Mouse (Mus musculus) brain, embryonic 18.5 days (tissue): ENCODE measurements around the gene 1700003F12Rik.

Experiments used
- DNase-seq: peaks from one replicate; pipeline ENCODE4 v3.0.0-alpha.2; 2012; ENCODE audit warnings: low read depth, low spot score

The 1700003F12Rik gene

DNA sequence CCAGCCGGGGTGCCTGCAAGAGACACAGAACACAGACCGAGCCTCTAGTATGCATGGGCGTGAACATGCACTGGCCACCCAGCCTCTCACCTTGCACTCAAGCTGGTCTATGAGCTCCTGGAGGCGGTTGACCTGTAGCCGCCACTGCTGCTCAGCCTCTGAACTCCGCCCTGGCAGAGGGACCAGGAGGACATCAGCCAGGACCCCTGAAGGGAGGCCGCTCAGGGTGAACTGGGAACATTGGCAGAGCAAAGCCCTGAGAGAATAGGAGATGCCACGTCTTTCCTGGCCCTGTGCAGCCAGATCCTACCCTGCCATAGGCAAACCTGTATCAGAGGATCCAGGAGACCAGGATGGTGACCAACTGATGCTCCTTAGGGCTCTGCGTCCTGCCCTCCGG, at the start of gene 1700003F12Rik:
Gene 1700003F12Rik (plus strand): TSS at position 375 of the 400 bp plus-strand sequence.
- no peak for DNase-seq

DNA sequence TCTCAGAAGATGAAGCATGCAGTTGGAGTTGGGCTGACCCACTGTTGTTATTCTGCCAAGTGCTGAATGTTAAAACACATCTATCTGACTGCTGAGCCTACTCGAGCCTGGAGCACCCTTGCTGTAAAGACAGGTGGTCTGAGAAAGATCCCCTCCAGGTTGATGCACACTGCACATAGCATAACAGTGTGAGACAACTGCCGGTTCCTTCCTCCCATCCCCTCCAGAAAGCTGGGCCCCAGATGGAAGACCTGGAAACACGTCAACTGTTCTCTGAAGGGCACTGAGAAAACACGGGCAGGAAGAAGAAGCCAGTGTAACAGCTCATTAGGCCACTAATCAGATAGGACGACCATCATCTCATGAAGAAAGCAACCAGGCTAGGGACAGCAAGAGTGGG, 48.3 kb upstream of the 1700003F12Rik start:
- DNase-seq: no peak

DNA sequence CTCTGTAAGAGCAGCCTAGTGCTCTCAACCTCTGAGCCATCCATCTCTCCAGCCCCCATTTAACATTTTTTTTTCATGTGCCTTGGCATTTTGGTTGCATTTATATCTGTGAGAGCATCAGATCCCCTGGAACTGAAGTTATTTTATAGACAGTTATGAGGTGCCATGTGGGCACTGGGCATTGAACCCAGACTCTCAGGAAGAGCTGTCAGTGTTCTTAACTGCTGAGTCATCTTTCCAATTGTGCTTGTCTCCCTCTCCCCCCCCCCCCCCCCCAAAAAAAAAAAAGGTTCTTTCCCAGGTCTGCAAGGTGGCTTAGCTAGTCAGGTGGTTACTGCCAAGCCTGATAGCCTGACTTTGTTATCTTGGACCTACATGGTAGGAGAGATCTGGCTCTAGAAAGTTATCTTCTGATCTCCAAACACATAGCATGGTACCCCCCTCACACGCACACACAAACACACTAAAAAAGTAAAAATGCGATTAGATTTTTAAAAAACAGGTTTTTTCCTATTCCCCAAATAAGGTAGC, 47.1 kb upstream of the 1700003F12Rik start:
- no peak for DNase-seq

DNA sequence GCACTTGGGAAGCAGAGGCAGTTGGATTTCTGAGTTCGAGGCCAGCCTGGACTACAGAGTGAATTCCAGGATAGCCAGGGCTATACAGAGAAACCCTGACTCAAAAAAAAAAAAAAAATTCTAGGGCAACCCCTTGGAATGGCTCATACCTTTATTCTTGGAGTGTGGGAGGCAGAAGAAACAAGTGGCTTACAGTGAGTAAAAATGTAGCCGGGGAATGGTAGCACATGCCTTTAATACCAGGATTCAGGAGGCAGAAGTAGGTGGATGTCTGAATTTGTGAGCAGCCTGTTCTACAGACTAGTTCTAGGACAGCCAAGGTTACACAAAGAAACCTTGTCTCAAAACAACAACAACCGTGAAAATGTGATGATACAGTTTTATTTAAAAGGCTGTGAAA, 46.1 kb upstream of the 1700003F12Rik start:
- no peak for DNase-seq

DNA sequence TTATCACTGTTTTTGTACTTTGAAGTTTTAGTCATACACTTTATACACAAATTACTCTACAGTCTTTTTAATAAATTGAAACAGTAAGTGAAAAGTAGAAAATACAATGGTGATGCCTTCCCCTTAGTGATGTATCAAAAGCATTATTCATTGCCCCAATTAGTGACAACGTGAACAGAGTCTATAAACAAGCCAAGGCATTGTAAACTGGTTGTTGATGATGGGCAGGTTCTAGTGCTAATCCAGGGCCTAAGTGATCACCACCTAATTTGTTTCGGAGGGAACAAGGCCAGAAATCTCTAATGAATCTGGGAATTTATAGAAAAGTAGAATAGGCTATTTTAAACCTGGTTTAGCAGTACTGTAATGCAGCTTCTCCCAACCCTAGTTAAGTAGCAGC, 39.8 kb upstream of the 1700003F12Rik start:
- no peak for DNase-seq

DNA sequence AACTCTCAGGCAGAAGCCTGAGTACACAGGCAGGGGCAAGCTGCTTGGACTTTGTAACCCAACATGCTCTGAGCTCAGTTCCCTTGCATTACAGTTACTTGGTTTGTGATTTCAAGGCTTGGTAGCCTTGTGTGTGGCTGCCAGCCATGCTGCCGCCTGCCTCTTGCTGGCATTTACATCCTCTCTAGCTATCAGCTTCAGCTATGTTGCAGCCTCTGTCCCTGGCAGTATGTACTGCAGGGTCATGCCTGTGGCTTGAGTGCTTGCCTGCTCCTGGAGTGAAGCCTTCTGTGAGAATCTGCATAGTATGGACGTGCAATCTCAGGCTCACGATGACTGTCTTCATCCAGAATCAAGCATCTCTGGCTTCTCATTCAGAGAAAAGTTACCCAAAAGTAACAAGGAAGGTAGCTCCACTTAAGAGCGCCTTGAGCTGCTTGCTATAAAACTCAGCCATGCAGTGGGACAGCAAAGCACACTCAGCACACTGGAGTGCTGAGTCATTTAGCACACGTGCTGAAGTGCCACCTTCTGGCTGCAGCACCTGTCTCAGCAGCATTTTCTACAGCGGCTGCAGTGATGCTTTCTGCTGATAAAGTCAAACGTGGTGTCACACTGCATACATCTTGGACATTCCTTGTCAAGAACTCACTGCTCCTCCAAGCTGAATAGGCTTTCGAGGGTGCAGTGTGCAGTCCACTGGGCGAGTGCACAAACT, 39.2 kb upstream of the 1700003F12Rik start:
- no peak for DNase-seq

DNA sequence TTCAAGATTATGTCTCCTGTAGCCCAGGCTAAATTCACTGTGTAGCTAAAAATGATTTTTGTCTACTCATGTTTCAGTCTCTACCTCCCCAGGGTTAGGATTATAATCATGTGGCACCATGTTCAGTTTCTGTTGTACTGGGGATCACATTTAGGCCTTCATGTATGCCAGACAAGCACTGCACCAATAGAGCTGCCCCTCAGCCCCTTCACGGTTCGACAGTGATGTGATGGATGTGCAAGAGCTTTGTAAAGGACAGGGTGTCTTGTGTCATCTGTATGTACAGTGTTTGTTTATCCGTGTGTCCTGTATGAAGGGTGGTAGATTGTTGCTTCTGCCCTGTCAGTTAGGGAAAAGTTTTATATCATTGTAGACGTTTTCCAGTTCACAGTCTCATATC, 38.4 kb upstream of the 1700003F12Rik start:
- DNase-seq: no peak

DNA sequence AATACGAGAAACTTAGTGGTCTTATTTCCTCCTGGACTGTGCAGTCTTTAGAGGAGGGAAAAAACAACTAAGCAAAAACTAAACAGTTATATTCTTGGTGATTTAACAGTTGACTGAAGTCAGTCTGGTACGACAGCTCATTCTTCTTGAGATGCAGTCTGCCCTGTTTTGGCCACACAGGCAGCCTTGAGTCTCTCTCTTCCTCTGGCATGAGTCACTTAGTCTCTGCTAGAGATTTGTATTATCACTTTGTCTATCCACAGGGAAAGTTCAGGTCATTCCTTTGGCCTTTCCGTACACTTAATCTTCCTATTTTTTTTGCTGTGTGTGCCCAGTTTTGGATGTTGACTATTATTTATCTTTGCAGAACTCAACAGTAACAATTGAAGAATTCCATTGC, 36.7 kb upstream of the 1700003F12Rik start:
- no peak for DNase-seq

DNA sequence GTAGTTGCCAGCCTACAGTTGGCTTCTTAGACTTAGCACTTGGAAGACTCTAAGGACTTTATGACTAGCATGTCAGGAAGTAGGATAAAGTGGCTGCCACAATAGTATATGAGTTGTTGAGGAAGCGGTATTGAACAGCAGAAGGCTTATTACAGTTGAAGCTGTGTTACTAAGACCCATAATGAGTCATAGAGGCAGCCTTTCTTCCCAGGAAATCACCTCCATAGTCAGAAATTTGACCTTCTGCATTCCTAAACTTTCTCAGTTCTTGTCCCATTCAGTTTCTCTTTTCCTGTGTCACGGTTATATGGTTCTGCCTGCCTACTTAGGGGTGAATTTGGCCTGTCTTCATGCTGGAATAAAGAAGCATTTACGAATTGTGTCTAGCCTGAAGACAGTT, 29.9 kb upstream of the 1700003F12Rik start:
- no peak for DNase-seq

DNA sequence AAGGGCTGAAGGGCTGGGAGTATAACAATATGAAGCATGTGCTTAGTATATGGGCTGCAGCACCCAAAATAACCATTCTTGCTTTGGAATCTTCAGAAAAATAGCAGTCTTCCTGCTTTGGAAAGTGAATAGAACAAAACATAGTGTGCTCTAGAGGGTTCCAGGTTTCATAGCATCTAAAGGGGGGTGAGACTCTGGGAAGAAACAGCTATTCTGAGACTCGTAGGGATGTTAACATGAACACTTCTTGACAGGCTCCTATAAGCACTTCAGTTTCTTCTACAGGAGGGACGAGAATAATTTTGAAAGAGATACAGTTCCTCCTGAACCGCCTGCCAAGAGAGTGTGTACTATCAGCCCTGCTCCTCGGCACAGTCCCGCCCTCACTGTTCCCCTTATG, 29.5 kb upstream of the 1700003F12Rik start:
- no peak for DNase-seq

DNA sequence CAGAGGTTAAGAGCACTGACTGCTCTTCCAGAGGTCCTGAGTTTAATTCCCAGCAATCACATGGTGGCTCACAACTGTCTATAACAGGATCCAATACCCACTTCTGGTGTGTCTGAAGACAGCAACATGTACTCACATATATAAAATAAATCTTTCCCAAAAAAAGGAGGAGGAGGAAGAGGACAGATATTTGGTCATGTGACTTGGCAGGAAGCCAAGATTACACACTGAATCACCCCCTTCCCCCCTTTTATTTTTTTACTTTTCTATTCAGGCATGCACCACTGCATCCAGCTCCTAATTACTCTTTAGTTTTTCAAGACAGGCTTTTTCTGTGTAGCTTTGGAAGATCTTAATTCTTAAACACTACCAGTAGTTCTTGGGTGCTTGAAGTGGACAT, 25.4 kb upstream of the 1700003F12Rik start:
- no peak for DNase-seq

DNA sequence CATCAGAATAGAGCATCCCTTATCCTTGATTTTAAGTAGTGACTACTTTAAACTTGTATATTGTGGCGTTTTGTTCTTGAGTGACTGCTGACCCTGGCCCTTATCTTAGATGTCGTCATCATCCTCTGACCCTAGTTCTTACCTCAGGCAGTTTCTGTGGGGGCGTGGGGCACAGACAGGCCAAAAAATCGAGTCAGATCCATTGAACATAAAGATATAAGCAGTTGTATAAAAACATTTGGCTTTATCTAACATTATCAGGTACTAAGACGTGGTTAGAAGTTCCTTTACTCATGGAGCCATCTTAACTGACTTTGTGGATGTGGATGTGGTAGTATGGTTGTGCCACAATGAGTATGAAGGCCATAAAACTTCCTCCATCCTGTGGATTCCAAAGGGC, 24.6 kb upstream of the 1700003F12Rik start:
- no peak for DNase-seq

DNA sequence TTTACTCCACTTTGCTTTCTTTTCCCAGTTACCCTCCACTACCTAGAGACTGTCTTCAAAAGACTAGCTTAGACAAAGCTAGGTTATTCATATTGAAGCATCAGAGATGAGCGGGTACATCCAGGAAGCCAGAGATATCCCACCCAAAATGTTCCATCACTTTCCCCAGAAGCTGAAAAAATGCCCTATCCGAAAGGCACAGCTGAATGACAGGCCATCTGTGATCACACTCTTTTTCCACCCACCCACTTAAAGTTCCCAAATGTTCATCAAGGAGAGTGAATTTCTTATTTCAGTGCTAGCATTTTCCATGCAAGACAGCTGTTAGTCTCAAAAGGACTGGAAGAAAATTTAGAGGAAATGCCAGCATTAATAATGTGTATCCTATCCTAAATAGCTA, 21.6 kb upstream of the 1700003F12Rik start:
- DNase-seq: no peak

DNA sequence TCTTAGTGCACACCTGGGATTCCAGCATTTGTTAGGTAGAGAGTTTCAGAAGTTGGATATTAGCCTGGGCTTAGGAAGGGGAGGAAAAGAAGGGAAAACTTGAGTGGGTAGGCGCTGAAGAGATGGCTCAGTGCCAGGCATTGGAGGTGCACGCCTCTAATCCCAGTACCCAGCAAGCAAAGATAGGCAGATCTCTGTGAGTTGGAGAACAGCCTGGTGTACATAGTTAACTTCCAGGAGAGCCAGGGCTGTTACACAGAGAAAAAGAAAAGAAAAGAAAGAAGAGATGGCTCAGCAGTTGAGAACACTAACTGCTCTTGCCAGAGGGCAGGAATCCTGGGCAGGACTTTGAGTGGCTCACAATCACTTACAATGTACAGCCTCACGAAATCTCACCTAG, 20.4 kb upstream of the 1700003F12Rik start:
- no peak for DNase-seq

DNA sequence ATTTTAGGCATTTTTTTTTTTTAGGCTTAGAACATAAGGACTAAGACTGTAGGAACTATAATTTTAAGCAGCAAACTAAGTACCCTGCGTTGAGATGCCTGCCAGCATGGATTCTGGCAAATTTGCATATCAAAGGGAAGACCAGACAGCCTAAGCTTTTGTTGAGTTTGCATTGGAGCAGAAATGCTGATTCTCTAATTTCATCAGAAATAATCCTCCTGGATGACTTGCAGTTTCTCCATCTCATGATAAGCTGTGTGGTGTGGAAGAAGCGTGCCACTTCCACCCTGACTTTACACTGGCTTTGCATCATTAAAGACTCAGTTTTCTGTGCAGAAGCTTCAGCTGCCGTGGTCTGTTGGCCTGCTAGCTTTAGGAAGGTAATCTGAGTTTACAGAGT, 14.0 kb upstream of the 1700003F12Rik start:
- no peak for DNase-seq

DNA sequence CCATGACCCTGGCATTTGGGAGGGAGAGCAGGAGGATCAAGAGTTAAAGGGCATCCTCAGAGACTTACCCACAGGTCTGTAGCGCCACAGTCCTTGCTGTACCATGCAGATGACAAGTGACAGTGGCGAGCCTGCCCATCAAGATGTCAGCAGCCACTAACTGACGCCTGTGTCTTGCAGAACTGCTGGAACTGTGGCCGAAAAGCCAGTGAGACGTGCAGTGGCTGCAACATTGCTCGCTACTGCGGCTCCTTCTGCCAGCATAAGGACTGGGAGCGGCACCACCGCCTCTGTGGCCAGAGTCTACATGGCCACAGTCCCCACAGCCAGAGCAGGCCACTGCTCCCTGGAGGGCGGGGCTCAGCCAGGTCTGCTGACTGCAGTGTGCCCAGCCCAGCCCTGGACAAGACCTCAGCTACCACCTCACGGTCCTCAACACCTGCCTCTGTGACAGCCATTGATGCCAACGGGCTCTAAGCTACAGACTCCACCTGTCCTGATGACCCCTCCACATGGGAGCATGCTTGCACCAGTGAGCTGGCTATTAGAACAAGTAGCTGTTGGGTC, 12.1 kb upstream of the 1700003F12Rik start:
- DNase-seq: no peak

DNA sequence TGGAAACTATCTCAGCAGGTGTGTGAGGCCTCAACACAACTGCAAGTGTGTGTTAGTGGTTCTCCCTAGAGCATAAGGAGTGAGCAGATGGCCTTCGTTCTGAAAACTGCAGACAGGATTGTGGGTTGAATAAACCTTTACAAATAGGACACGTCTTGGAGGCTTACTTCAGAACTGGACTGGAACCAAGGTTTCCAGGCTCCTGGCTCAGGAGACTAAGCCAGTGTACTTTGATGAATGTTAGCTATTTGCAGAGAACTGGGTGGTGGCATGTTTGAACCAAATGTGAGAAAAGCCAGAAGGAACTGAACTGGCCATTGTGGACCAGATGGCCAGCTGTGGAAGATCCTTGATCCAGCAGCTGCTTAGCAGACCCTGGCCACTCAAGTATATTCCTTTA, 8.6 kb upstream of the 1700003F12Rik start:
- no peak for DNase-seq

DNA sequence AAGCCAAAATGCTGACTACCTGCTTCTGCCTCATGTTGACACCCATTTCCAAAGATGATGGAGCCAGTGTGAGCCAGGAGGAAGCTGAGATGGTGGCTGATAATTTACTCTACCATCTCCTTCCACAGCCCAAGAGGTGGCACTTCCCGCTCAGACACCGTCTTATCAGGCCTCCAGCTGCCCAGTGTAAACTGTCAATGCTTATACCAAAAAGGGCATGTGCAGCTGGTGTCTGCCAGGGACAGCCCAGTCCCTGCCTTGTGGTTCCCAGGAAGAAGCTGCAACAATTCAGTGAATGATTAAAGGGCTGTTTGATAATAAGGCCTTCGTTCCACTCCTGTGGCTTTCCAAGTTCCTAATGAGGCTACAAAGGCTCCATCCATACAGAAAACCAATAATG, 8.2 kb upstream of the 1700003F12Rik start:
- no peak for DNase-seq

DNA sequence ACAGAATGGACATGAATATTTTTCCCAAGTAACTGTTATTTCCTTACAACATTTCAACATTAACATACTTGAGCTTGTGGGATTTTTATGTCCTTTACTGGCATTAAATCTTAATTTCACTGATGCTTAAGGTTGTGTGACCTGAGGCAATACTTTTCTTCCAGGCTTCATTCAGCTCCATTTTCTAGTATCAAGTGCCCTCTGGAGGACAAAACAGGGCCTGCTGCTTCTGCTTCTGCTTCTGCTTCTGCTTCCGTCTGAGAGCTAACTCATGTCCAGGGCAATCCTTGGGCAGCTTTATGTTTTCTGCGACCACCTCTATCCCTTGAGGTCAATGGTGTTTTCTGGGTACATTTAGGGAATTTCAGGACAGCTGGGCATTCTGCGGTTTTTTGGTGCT, 7.2 kb upstream of the 1700003F12Rik start:
- DNase-seq: no peak

DNA sequence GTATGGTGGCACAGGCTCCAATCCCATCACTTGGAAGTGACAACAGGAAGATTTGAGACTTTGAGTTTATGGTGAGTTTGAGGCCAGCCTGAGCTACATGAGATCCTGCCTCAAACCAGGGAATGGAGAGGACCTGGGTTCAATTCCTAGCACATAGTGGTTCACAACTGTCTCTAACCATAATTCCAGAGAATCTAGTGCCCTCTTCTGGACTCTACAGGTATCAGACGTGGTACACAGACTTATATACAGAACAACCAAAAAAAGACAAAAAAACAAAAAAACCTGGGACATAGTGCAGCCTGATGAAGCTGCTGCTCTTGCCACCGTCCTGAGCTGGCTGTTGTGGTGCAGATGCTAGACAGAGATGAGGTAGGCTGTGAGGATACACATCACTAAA, 5.3 kb upstream of the 1700003F12Rik start:
- no peak for DNase-seq

DNA sequence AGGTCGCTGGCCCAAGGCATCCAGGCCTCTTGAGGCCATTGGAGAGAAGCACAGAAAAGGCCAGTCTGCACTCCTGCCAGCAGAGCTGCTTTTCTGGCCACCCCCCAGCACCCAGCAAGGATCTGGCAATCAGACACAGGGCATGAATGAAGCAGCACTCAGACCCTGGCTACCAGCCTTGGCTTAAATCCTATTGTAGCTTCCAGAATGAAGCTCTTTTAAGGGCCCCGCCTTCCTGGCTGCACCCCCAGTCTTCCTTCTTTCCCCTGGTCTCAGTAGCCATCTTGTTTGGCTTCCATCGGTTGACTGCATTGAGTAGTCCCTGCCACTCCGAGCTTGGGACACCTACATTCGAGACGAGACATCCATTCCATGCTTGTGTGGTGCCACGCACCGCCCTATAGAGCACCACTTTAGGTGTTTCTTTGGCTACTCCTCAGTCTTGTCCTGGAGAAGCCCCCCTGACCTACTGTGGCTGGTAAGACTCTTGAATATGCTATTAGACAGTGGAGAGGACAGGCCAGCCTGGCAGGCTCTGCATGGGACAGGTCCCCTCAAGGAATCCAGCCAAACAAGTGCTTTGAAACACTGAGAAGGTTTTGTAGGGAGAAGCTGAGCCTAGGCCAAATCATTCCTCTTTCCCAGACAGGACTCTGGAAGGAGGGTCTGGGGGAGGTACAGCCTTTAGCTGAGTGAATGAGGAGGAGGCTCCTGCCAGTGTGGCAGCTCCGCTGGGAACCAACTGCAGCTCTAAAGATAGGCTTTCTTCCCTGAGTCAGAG, 3.1 kb upstream of the 1700003F12Rik start:
- DNase-seq: peak; percentile 69

DNA sequence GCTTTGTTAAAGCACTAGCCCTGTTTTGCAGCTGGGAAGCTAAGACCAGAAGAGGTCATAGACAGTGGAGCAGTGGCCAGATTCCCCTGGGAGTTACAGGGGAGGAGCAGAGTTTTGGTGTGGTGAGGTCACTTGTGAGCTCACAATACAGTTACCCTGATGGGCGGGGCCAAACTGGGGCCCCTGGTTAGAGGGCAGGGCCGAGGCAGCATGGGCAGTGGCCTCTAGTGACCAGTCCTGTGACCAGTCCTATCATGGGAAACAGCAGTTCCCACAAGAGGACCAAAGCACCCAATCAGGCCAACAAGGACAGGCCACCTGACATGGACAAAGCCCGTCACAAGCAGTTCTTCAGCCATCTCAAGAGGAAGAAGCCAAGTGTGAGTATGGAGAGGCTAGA, 1.8 kb downstream of the 1700003F12Rik start:
- DNase-seq: no peak
